Mouse (Mus musculus): ENCODE results near the gene Acot11. TPM values are rescaled to one million over a fixed set of nuclear protein-coding genes. Genes with fewer than 3 reads are reported as not detected.

Acot11 gene
- 6.2 and 6.9 TPM in 2 replicates for polyA plus RNA-seq (2015; fragmentation: Nextera tagmentation; extraction: Ambion mirVana)

- Histone ChIP-seq H3K4me3 (replicated peaks) (peak within 1 kb of the TSS; percentile 34), H3K36me3 (no peaks in the 10 kb centered on the region), H3K9ac (no peak within 1 kb of the TSS; the same call in 1 of the 2 replicates), H3K4me2 (peak within 1 kb of the TSS; percentile 70), H3K4me1 (peaks cover 16% of the 10 kb centered on the region), H3K27me3 (replicated peaks) (no peaks in the 10 kb centered on the region), H3K27ac (0 out of 2 replicates have a peak within 1 kb of the TSS, but pooled peaks have one; percentile 3), H3K9me3 (no peaks in the 10 kb centered on the region)
- peak; percentile 67 for ATAC-seq (ENCODE audit: insufficient read depth, low FRiP score, low read depth)
- 3% methylated on average over 23 of the region's 23 CpGs for WGBS
These were observed at the start of gene Acot11 for GRCm38 (mm10) chr4:106804910-106805274. Acot11 (minus strand) TSS chr4:106804998.

- H3K27me3 ChIP-seq (replicated peaks) = no peaks in the 10 kb centered on the region
- ATAC-seq (ENCODE audit: insufficient read depth, low FRiP score, low read depth) = peak; percentile 12; the same call in 1 of the 2 replicates
- WGBS = 47% methylated on average over 12 of the region's 12 CpGs
- peak overlapping the region; percentile 85 for H3K27ac ChIP-seq
- peak overlapping the region; percentile 45 for H3K4me2 ChIP-seq
- peaks cover 24% of the 10 kb centered on the region for H3K4me1 ChIP-seq
- no peak overlapping the region for H3K4me3 ChIP-seq (replicated peaks)
- H3K36me3 ChIP-seq = no peaks in the 10 kb centered on the region
- H3K9ac ChIP-seq = no peak overlapping the region
- H3K9me3 ChIP-seq = no peaks in the 10 kb centered on the region
These were observed 43.7 kb upstream of the Acot11 start for GRCm38 (mm10) chr4:106848290-106849092.

- no peak overlapping the region for H3K9ac ChIP-seq
- WGBS = 11% methylated on average over 9 of the region's 9 CpGs
These were observed 42.9 kb upstream of the Acot11 start for GRCm38 (mm10) chr4:106847591-106848289.

GRCm38 (mm10) chr4:106842561-106842960 lies 37.8 kb upstream of the Acot11 start:
- Histone ChIP-seq H3K27ac (0 out of 2 replicates have a peak overlapping the region, but pooled peaks have one; percentile 91), H3K9ac (no peak overlapping the region), H3K4me2 (no peak overlapping the region), H3K4me3 (replicated peaks) (no peak overlapping the region), H3K4me1 (peaks cover 49% of the 10 kb centered on the region), H3K36me3 (no peaks in the 10 kb centered on the region), H3K27me3 (replicated peaks) (no peaks in the 10 kb centered on the region), H3K9me3 (no peaks in the 10 kb centered on the region)
- WGBS = 52% methylated on average over 8 of the region's 8 CpGs
- ATAC-seq (ENCODE audit: insufficient read depth, low FRiP score, low read depth) = no peak

More at GRCm38 (mm10) chr4:106847591-106848289, 42.9 kb upstream of the Acot11 start:
- Histone ChIP-seq H3K9me3 (no peaks in the 10 kb centered on the region), H3K27me3 (replicated peaks) (no peaks in the 10 kb centered on the region), H3K4me3 (replicated peaks) (no peak overlapping the region), H3K4me2 (peak overlapping the region; percentile 45), H3K4me1 (peaks cover 26% of the 10 kb centered on the region), H3K27ac (peak overlapping the region; percentile 85), H3K36me3 (no peaks in the 10 kb centered on the region)
- peak; percentile 86 for ATAC-seq (ENCODE audit: insufficient read depth, low FRiP score, low read depth)

GRCm38 (mm10) chr4:106841856-106842255 lies 37.1 kb upstream of the Acot11 start:
- peak overlapping the region; percentile 91 for H3K27ac ChIP-seq

GRCm38 (mm10) chr4:106841303-106841702 lies 36.5 kb upstream of the Acot11 start:
- Histone ChIP-seq H3K27ac (peak overlapping the region; percentile 91), H3K4me2 (no peak overlapping the region), H3K4me3 (replicated peaks) (no peak overlapping the region), H3K36me3 (no peaks in the 10 kb centered on the region), H3K27me3 (replicated peaks) (no peaks in the 10 kb centered on the region), H3K4me1 (peaks cover 43% of the 10 kb centered on the region), H3K9ac (no peak overlapping the region), H3K9me3 (no peaks in the 10 kb centered on the region)
- no peak for ATAC-seq (ENCODE audit: insufficient read depth, low FRiP score, low read depth)
- whole genome bisulfite sequencing = 31% methylated on average over 7 of the region's 7 CpGs

More at GRCm38 (mm10) chr4:106841856-106842255, 37.1 kb upstream of the Acot11 start:
- Histone ChIP-seq H3K36me3 (no peaks in the 10 kb centered on the region), H3K4me2 (no peak overlapping the region), H3K4me1 (peaks cover 45% of the 10 kb centered on the region), H3K9ac (no peak overlapping the region), H3K9me3 (no peaks in the 10 kb centered on the region), H3K4me3 (replicated peaks) (no peak overlapping the region), H3K27me3 (replicated peaks) (no peaks in the 10 kb centered on the region)
- no peak for ATAC-seq (ENCODE audit: insufficient read depth, low FRiP score, low read depth)
- WGBS = 41% methylated on average over 7 of the region's 7 CpGs

- no peak overlapping the region for H3K9ac ChIP-seq
- peak overlapping the region; percentile 58 for H3K4me3 ChIP-seq (replicated peaks)
- peak overlapping the region; percentile 99 for H3K4me2 ChIP-seq
- ATAC-seq (ENCODE audit: insufficient read depth, low FRiP score, low read depth) = no peak
- peak overlapping the region; percentile 91 for H3K27ac ChIP-seq
- H3K36me3 ChIP-seq = no peaks in the 10 kb centered on the region
- WGBS = 32% methylated on average over 6 of the region's 6 CpGs
- H3K27me3 ChIP-seq (replicated peaks) = no peaks in the 10 kb centered on the region
- peaks cover 43% of the 10 kb centered on the region for H3K4me1 ChIP-seq
- H3K9me3 ChIP-seq = no peaks in the 10 kb centered on the region
These were observed 35.9 kb upstream of the Acot11 start for GRCm38 (mm10) chr4:106840651-106841145.

GRCm38 (mm10) chr4:106839964-106840611 lies 35.3 kb upstream of the Acot11 start:
- Histone ChIP-seq H3K4me3 (replicated peaks) (peak overlapping the region; percentile 58), H3K4me2 (peak overlapping the region; percentile 99), H3K9me3 (no peaks in the 10 kb centered on the region), H3K9ac (peak overlapping the region; percentile 63; the same call in 1 of the 2 replicates), H3K36me3 (no peaks in the 10 kb centered on the region), H3K4me1 (peaks cover 43% of the 10 kb centered on the region), H3K27ac (peak overlapping the region; percentile 98), H3K27me3 (replicated peaks) (no peaks in the 10 kb centered on the region)
- WGBS = under 1% methylated on average over 22 of the region's 51 CpGs
- peak; percentile 29; the same call in 1 of the 2 replicates for ATAC-seq (ENCODE audit: insufficient read depth, low FRiP score, low read depth)

- Histone ChIP-seq H3K27ac (peak overlapping the region; percentile 98), H3K9me3 (no peaks in the 10 kb centered on the region), H3K27me3 (replicated peaks) (no peaks in the 10 kb centered on the region), H3K4me2 (peak overlapping the region; percentile 99), H3K4me3 (replicated peaks) (peak overlapping the region; percentile 58), H3K4me1 (peaks cover 43% of the 10 kb centered on the region), H3K9ac (peak overlapping the region; percentile 63), H3K36me3 (no peaks in the 10 kb centered on the region)
- 0% methylated on average over 32 of the region's 32 CpGs for WGBS
- ATAC-seq (ENCODE audit: insufficient read depth, low FRiP score, low read depth) = no peak; the same call in 1 of the 2 replicates
These were observed 34.5 kb upstream of the Acot11 start for GRCm38 (mm10) chr4:106839254-106839834.

- peak overlapping the region; percentile 58 for H3K4me3 ChIP-seq (replicated peaks)
- H3K4me2 ChIP-seq = peak overlapping the region; percentile 99
- H3K9ac ChIP-seq = peak overlapping the region; percentile 63
- 2% methylated on average over 36 of the region's 36 CpGs for whole genome bisulfite sequencing
- peaks cover 43% of the 10 kb centered on the region for H3K4me1 ChIP-seq
- H3K27me3 ChIP-seq (replicated peaks) = no peaks in the 10 kb centered on the region
- ATAC-seq (ENCODE audit: insufficient read depth, low FRiP score, low read depth) = peak; percentile 87
- H3K9me3 ChIP-seq = no peaks in the 10 kb centered on the region
- peak overlapping the region; percentile 98 for H3K27ac ChIP-seq
- no peaks in the 10 kb centered on the region for H3K36me3 ChIP-seq
These were observed 33.9 kb upstream of the Acot11 start for GRCm38 (mm10) chr4:106838548-106839253.
